Mouse (Mus musculus): ENCODE data around the gene Ccnd3.

The Ccnd3 gene

DNA sequence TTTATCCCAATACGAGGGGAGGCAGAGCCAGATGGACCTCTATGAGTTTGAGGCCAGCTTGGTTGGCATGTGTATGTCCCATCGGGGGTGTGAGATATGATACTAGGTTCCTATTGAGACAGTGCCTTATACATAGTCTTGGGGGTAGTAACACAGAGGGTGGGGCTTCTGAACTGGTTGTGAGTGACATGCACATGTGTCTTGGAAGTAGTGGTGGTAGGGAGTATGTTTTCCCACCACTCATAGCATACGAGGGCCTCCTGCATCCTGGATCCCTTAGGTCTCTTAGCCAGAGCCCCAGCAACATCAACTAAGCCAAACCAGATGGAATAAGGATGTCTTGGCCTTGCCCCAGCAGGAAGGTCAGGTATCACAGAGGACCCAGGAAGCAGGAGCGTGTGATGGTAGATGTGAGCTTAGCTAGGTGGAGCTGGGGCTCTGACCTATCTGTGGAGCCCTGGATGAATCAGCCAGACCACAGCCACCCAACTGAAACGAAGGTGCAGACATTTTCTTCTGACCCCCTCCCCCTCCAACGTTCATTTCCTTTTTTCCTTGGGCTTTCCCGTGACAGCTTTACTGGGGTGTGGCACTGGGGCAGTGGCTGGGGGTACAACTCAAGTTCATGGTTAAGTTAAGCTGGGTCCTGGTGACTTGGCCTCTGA lies 10.5 kb downstream of the Ccnd3 start:
- DNase-seq (ENCODE audit: low spot score in 2 of 2) = no peak

DNA sequence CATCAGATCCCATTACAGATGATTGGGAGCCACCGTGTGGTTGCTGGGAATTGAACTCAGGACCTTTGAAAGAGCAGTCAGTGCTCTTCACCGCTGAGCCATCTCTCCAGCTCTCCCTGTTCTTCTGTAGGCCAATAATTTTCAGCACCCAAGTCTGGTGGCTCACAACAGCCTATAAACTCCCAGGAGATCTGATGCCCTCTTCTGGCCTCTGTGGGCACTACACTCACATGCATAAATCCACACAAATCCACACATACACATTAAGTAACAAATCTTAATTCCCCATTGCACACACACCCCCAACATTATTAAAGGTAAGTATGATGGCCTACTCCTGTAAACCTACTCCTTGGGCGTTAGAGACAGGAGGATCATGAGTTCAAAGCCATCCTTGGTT lies 11.4 kb downstream of the Ccnd3 start:
- no peak for DNase-seq (ENCODE audit: low spot score in 2 of 2)

DNA sequence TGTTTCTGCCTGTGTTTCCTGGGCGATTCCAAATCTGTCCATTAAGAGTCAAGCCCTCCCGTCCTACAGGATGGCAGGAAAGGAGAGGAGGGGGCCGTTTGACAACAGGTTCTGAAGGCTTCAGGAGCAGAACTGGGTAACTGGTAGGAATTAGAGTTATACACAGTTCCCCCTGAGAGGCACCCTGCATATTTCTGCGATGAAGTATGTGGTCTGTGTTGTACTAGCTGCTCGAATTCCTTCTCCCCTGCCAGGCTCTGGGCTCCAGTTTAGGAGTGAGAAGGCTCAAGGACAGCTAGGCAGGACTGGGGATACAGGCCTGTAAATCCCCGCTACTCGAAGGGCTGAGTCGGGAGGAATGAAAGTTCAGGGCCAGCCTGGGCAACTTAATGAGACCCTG lies 13.4 kb downstream of the Ccnd3 start:
- DNase-seq (ENCODE audit: low spot score in 2 of 2) = peak in 1 of 2 experiments; percentile 52

DNA sequence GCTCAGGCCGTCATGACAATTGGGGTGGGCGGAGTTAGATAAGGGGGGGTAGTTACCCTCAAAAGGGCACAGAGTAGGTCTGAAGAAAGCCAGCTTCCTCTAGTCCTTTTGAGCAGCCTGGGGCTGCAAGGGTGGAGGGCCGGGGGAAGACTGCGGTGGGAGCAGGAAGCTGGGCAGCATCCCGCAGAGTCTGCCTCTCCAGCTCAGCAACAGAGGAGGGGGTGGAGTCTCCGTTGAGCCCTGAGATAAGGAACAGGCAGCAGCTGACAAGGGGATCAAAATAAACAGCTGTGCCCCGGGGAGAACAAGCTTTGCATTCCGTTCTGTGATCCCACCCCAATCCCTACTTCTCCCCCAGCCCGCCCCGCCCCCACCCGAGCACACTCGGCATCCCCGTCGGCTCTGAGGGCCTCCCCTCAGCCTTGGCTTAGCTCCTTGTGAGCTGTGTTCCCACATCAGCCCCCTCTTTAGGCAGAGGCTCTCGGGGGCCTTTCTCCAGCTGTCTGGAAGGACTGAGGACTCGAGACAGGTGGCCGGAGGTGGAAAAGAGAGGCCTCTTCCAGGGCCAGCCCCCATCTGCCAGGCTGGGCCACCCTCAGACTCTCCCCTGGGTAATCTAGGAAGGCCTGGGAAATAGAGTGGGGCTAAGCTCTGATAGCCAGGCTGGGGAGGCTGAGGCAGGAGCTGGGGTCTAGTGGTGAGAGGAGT lies 16.9 kb downstream of the Ccnd3 start:
- peak; percentile 72 to 81 for DNase-seq (ENCODE audit: low spot score in 2 of 2)

DNA sequence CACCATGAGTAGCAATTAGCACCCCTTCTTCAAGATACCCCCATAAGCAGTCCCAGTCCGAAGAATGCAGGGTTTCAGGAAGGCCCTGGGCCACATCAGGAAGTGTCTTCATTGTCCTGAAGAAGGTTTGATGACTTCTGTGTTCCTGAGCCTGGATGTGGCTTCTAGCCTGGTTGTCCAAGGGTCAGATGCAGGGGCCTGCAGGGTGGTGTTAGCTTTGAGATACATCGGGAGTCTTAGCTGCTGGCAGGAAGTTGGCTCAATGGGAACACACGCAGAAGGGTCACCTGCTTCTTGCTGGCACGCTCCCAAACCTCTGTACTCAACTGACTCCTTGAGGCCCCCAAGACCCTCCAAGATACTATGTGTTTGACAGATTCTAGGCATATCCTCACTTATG lies 17.7 kb downstream of the Ccnd3 start:
- DNase-seq (ENCODE audit: low spot score in 2 of 2) = no peak

DNA sequence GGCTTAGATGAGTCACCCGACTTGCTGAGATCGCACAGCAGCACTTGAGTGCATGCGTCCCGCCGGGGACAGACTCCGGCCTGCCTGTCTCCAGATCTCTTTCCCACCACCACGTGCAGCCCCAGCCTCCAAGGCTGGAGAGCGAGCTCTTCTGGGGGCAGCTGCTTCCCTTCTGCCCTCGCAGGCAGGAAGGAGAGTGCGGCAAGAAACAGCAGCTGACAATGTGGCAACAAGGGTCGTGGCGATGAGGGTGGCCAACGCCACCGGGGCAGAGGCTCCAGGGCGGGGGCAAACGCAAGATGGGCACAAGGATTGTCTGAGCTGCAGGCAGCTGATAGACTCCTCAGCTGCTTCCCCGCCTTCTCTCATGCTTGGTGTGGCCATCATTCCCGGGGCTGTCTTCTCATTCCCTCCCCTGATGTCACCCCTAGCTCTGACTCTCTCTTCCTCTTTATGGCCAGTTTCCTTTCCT lies 18.4 kb downstream of the Ccnd3 start:
- peak in 1 of 2 experiments; percentile 53 for DNase-seq (ENCODE audit: low spot score in 2 of 2)

DNA sequence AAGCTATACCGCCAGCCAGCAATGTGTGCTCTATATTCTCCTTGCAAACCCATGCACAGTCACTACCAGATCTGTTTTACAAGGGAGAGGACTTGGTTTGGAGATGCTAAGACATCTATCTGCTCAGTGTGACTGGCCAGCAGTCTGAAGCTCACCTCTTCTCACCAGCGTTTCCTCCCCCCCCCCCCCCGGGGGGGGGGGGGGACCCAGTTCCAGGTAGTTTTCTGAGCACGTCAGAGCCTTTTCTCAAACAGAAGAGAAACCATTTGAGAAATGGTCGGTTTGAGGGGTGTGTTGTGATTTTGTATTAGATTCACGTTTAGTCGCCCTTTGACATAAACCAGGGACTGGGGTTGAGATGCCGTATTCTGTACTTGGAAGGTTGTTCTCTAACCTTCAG lies 19.2 kb downstream of the Ccnd3 start:
- no peak for DNase-seq (ENCODE audit: low spot score in 2 of 2)

DNA sequence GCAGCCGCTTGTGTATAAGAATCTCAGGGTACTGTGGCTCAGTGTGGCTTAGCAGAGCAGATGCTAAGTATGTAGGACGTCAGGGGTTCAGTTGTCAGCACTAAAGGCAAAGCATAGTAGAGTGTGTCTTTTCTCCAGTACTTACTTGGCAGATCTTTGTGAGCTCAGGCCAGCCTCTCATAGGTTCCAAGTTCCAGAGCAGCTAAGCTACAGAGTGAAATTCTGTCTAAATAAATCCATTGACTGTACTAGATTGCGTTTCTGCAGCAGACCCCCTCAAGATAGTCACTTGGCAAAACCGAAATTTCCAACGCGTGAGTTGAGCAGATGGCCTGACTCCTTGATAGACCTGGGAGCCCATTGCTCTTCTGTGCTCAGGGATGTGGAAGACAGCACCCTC lies 20.1 kb downstream of the Ccnd3 start:
- DNase-seq (ENCODE audit: low spot score in 2 of 2) = no peak

DNA sequence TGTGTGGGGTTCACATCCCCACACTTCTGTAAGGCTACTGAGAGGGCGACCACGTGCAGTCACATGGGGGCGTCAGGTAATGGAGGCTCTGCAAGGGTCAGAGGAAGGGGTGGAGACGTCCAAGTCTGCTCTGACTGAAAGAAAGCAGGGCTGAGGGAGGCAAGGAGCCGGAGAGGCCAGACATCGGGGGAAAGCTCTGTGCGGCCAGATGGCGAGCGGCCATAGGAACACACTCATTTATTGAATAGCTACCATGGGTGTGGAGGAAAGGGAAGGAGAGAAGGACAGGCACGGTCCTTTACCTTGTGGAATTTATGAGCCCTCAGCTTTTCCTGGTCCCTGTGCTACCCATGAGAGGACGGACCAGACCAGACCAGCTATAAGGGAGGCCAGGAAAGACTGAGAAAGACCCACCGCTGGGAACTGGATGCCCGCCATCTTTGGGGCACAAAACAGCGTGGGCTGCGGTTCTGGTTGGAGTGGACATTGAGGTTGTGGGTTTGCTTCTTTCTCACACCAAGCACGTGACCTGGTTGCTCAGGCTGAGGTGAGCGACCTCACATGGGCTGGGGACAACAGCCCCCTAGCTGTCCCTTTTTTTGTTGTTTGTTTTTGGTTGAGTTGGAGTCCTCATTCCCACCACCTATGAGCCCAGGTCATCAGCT lies 22.1 kb downstream of the Ccnd3 start:
- DNase-seq (ENCODE audit: low spot score in 2 of 2) = peak; percentile 59 to 65

DNA sequence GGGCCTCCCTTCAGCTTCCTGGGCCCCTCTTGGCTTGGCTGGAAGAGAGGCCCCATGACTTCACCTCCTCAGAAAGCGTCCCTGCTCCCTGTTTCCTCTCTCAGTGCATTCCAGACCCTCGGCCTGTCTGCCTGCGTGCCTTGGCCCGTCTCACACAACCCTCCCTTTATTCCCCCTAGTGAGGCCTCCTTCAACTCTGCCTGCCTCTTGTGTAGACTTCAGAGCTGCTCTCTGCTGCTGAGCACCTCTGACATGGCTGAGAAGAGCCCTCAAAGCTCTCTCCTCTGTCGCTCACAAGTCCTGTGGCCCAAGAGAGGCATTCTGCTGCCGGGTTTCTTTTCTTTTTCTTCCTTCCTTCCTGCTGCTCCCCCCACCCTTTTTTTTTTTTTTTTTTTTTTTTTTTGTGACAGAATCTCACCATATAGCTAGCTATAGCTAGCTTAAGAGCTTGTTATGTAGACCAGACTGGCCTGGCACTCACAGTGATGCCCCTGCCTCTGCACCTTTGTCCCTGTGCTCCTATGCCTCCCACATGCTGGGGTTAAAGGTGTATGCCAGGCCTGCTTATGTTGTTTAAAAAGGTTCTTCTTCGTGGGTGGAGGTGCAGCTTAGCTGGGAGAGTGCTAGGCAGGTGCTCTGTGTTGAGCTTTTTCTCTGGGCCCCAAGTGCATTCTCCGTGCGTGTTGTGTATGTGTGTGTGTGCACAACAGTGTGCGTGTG lies 22.9 kb downstream of the Ccnd3 start:
- peak; percentile 64 to 65 for DNase-seq (ENCODE audit: low spot score in 2 of 2)

DNA sequence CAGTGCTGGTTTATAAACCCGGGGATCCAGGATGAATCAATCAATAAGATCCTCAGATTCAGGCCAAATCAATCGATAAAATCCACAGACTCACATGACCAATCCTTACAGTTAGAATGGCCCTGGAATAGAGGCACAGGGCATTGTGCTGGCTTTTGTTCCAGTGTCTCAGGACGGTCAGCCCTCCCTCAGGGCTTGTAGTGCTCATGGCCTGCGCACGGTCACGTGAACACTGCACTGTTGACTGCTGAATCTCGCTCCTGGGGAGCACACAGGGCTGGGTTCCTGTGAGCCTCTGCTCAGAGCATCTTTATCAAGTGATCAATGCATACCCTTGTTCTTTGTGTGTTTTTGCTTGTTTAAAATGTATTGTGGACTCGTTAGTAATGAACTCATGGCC lies 24.1 kb downstream of the Ccnd3 start:
- no peak for DNase-seq (ENCODE audit: low spot score in 2 of 2)

DNA sequence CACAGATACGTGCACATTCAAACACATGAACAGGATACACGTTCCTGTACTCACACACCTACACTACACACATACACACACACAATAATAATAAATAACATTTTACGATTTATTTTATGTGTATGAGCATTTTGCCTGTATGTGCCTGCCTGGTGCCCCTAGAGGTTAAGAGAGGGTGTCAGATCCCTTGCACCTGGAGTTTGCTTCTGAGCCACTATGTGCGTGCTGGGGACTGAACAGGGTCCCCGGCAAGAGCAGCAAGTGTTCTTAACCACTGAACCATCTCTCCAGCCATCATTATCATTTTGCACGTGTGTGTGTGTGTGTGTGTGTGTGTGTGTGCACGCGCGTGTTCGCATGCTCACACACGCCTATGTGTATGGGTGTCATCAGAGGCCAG lies 24.7 kb downstream of the Ccnd3 start:
- no peak for DNase-seq (ENCODE audit: low spot score in 2 of 2)

DNA sequence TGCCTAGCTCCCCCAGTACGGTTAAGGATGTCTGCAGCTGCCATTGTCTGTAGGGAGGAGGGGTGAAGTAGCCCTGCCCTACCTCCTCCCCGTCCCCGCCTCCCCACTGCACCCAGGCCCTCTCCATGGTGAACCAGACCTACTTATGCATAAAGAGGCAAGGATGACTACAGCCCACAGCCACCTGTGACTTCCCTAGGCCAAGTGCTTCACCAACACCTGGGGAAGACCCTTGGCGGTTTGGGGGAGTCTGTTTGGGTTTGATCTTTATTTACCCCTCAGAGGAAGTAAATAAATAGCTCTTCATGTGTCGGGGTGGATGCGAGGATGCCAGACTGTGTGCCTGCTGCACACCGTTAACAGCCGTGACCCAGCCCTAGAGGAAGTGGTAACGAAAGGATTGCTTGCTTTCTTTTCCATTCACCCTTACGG lies 26.6 kb downstream of the Ccnd3 start:
- DNase-seq (ENCODE audit: low spot score in 2 of 2) = no peak

DNA sequence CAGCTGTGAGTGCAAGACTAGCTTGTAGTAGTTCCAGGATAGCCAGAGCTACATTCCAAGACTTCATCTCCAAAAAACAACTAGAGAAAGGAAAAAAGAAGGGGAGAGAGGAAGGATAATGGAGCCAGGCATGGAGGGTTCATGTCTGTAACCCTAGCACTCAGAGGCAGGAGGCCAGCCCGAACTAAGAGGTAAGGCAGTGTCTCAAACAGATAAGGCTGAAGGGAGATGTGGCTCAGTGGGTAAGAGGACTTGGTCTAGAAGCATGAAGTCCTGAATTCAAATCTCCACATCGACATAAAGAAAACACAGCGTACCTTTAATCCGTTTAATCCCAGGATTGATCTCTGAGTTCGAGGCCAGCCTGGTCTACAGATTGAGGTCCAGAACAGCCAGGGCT lies 27.5 kb downstream of the Ccnd3 start:
- DNase-seq (ENCODE audit: low spot score in 2 of 2) = no peak

DNA sequence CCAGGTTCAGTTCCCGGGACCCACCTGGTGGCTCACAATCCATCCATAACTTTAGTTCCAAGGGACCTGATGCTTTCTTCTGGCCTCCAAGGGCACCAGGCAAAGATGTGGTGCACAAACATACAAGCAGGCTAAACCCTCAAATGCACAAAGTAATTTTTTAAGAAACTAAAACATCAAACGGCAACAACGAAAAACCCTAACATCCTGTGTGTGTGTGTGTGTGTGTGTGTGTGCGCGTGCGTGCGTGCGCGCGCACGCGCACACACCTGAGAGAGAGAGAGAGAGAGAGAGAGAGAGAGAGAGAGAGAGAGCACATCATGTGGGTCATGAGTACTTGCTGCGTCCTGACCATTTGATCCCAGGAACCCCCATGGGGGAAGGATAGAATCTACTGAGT lies 28.8 kb downstream of the Ccnd3 start:
- no peak for DNase-seq (ENCODE audit: low spot score in 2 of 2)

DNA sequence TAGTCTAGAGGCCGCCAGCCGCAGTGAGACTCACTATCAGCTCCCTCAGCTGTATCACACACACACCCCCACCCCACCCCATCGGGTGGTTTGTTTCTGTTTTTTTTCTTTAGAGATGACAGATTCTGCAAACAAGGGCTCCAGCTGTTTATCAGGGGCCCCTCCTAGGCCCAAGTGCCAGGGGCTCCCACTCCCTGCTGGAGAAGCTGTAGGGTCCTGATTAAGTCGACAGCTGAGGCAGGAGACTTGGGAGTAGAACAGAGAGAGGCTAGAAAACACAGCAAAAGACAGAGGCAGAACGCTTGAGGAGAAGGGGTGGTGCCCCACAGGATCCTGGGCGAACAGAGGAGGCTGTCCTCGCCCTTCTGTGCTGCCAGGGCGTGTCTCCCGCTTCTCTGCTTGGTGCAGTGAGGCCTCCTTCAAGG lies 31.0 kb downstream of the Ccnd3 start:
- DNase-seq (ENCODE audit: low spot score in 2 of 2) = no peak

DNA sequence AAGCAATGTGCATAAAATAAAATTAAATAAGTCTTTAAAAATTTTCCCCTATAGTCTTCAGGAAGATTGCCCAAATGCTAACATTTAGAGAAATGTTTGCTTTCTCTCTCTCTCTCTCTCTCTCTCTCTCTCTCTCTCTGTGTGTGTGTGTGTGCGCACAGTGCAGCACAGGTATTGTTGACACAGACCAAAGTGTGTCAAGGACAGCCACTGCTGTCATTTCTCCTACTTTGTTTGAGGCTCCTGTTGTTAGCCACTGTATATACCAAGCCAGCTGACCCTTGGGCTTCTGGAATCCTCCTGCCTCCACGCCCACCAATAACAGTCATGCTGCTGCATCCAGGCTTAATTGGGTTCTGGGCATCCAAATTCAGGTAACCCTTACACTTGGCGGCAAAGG lies 33.2 kb downstream of the Ccnd3 start:
- DNase-seq (ENCODE audit: low spot score in 2 of 2) = no peak

DNA sequence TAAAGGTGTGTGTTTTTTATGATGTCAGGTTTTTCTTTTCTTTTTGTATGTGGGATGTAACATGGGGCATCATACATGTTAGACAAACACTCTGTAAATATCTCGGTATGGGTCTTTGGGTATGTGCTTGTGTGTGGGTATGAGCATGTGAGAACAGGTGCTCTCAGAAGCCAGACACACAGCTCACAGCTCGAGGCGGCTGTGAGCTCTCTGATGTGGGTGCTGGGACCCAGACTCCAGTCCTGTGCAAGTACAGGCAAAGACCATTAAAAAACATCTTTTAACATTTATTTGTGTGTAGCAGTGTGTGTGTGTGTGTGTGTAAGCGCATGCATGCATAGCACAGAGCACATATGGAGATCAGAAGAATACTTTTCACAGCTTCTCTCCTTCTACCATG lies 34.3 kb downstream of the Ccnd3 start:
- no peak for DNase-seq (ENCODE audit: low spot score in 2 of 2)

DNA sequence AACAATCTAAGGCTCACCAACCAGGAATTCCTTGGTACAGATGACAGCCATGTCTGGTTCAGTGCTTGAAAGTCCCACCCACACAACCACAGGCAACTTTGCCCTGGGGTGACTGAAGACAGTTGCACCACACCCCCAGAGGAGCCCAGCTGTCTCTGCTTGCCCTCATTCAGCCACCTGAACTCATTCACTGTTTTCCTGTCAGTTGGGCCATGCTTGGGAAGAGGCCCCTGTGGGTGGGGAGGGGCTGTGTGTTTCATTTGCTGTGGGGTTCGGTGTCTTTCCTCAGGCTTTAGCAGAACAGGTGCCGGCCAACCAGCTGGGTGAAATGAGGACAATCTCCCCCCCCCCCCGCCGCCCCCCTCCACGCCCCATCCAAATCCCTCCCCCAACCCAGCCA lies 37.2 kb downstream of the Ccnd3 start:
- no peak for DNase-seq (ENCODE audit: low spot score in 2 of 2)

DNA sequence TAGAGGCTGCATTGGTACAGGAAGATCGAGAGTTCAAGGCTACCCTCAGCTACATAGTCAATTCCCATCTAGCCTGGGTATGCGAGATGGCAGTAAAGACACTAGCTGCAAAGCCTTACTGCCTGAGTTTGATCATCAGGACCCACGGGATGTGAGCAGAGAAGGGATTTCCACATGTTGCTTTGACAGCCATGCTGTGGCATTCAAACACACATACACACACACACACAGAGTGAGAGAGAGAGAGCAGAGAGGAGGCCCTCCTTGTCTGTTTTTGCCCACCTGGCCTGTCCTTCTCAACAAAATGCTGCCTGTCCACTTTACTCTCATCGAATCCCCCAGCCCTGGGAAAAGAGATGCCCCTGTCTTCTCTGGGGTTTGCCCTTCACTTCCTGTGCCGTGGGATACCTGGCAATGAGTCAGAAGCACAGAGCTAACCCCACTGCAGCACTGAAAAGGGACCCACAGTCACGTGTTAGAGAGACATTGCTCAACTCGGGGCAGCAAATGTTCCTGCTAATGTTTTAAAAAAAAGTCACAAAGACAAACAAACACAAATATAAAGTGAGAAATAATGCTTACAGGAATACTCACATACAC lies 38.3 kb downstream of the Ccnd3 start:
- no peak for DNase-seq (ENCODE audit: low spot score in 2 of 2)

DNA sequence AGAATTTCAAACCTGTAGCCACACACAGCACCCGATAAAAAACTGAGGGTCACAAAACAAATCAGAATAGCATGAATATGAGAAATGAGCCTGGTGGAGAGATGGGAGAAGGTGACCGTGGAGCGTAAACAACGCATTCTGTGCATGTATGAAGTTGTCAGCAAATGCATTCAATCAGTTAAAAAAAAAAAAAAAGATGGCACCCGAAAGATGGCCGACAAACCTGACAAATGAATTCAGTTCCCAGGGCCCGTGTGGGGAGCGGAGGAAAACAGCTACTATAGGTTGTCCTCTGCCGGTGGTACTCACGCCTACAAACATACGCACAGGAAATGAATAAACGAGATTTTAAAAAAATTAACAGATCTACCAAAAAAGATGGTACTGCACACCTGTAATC lies 40.3 kb downstream of the Ccnd3 start:
- DNase-seq (ENCODE audit: low spot score in 2 of 2) = no peak

DNA sequence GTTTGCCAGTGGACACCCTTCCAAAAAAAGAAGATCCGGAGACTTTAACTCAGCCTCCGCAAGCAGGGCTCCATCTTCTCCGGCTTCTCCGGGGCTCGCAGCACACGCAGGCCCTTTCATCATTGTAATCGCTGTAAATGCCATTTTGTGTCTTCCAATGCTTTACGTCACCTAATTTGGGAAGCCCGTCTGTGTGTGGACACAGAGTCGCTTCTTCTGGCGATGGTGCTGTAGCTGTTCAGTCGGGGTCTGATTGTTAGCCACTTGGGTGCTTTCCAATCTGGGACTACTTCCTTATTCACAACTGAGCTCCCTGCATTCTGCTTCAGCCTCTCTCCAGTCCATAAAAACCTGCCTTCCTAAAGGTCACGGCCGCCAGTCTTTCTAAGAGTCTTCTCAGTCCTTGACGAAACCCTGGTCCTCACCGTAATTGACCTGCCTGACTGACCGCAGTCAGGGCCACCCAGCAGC lies 41.0 kb downstream of the Ccnd3 start:
- no peak for DNase-seq (ENCODE audit: low spot score in 2 of 2)

All from urinary bladder, postnatal 4 days (tissue).